Mouse (Mus musculus) liver, adult 2 months (tissue): ENCODE measurements around the gene Fam171b.

Source experiments
- CTCF ChIP-seq: fragments of 200-500 bp; IDR thresholded peaks from 2 replicates; pipeline ENCODE4 v1.5.1; 2011; ENCODE audit warnings: low read depth, low read length, control low read depth
- POLR2A ChIP-seq: fragments of 200-500 bp; IDR thresholded peaks from 2 replicates; pipeline ENCODE4 v1.6.1; 2011; ENCODE audit warnings: low read length, control low read depth; ENCODE audit not compliant: insufficient read depth; ENCODE audit errors: extremely low read depth

DNA sequence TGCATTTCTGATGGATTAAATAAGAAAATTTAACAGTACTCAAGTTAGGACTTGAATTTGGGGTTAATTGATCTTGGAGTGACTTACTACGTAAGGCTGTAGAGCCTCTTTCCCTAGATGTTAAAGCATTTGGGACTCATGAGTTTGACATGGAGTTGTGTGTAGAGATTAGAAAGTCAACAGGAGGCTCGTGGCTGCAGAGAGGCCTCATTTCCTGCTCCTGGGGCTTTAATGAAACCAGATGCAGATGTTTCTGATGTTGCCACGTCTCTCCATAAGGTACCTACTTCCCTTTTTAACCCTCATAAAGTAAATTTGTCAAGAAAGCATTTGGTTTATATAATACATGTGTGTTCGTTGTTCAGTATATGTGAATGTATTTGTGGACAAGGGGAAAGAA is 43.8 kb downstream of the Fam171b start:
- TF ChIP-seq CTCF (no peak), POLR2A (no peak)
